Mouse (Mus musculus): ENCODE results near the gene Slain2. TPM values are rescaled to one million over a fixed set of nuclear protein-coding genes. Genes with fewer than 3 reads are reported as not detected.

Slain2 gene
- polyA plus RNA-seq, 1 experiment from 2014 or later: 11.8 TPM

DNA sequence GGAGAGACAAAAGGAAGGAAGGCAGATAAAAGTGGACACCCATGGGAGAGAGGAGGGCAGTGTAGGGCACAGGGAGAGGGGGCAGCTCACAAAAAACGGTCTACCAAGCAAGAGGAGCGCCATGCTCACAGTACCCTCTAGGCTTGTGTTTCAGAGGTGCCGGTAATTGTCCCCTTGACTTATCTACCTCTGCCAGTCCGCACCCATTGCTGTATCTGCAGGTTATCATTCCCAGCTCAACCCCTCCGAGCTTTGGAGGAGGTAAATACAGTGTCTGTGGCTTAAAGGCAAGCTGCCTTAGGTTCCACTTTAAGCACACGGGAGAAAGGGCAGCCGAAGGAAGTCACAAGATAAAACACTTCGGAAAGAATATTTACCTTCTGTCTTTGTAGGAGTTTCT, 14.8 kb upstream of the Slain2 start:
- no peak for DNase-seq (ENCODE audit: low spot score)

DNA sequence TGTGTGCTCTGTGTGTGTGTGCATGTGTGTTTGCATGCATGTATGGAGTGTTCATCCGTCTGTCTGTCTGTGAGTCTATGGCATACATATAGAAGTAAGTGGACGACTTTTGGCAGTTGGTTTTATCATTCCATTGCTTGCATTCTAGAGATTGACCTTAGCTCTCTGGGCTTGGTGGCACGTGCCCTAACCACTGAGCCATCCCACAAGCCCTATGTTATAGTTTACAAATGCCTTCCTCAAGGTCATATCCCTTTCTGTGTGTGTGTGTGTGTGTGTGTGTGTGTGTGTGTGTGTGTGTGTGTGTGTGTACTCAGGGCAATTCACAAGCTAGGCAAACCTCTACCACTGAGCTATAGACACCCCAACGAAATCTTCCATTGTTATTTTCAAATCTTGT, 12.2 kb upstream of the Slain2 start:
- DNase-seq (ENCODE audit: low spot score): no peak

DNA sequence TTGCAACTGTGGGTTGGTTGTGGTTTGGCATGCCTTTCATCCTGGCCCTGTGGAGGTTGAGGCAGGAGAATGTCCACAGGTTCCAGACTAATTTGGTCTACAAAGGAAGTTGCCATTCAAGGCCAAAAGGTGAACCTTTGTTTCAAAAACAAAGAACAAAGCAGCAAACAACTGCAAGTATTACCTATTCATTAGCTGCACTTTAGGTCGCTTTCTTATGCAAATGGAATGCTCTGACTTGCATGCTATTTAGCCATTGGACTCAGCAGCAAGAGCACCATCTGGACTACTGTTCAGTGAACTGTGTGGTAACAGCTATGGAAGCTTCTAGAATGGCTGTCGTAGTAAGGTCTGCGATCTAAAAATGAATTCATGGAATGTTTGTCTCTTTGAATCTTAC, 11.8 kb upstream of the Slain2 start:
- no peak for DNase-seq (ENCODE audit: low spot score)

DNA sequence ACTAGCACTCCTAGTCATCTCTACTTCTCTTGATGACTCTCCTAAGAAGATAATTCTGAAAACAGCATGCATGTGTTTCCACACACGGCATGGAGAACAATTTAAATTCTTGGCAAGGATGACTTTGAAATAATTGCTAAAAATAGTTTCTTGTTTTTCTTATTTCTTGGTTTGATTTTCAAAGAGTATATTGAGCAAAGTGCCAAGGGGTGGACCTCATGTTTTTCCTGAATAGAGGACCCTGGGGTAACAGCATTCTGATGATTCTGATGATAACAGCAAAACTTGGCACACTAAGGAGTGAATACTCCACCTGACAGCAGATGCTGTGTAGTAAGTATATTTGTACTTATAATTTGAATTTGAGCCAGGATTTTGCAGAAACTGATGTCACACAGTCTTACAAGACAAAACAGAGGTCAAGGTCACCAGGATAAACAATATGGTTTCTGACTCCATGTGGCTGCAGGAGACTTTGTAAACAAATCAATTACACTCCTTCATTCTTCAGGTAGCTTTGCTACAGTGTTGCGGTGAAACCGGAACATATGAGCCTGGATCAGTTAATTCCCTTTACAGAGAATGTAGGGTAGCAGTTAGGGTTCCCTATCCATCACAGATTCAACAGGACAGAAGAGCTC, 11.1 kb upstream of the Slain2 start:
- DNase-seq (ENCODE audit: low spot score): no peak

DNA sequence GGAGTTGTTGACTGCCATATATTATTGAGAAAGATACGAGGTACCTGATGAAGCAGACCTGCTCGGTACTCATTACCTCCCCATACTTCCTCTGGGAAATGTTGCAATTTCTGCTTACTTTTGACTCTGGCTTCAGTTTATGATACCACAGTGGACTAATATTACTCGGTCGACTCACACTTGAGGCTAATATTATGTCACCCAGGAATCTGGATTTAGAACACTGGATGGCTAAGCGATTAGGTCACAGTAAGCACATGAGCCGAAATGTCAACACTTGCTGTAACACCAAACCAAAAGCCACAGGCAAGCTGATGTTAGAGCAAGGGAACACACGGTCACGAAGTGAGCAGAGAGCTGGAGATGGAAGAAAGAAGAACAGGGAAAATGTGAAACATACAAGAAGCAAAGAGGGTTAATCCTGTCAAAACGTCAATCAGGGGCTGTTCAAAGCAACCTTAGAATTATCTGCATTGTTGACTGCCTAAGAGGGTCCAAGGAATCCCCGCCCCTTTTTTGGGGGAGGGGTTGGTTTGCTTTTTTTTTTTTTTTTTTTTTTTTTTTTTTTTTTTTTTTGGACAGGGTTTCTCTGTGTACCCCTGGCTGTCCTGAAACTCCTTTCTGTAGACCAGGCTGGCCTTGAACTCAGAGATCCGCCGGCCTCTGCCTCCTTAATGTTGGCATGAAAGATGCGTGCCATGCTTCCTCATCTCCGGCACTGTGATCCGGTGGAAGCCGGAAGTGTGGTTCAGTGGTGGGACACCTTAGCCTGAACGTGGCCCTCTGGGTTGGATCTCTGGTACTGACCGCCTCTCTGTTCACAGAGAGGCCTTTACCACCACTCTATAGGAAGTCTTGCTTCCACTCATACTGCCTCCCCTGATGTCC, 9.0 kb upstream of the Slain2 start:
- no peak for DNase-seq (ENCODE audit: low spot score)

DNA sequence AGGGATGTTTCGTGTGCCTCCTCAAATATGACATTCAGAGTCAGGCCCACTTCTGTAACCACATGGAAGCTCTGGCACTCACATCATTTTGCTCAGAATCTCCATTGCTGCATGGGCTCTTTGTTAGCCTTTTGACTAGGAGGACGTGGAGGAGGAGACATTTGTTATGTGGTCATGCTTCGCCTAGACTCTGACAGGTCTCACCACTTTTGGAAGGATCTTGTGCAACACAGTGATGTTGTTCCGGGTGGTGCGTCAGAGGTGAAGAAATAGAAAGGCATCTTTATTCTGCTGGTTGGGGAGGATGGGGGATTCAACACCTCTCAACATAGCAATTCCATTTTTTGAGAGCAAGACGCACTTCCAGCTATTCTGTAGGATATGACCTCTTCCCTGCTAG, 6.7 kb upstream of the Slain2 start:
- DNase-seq (ENCODE audit: low spot score): no peak

DNA sequence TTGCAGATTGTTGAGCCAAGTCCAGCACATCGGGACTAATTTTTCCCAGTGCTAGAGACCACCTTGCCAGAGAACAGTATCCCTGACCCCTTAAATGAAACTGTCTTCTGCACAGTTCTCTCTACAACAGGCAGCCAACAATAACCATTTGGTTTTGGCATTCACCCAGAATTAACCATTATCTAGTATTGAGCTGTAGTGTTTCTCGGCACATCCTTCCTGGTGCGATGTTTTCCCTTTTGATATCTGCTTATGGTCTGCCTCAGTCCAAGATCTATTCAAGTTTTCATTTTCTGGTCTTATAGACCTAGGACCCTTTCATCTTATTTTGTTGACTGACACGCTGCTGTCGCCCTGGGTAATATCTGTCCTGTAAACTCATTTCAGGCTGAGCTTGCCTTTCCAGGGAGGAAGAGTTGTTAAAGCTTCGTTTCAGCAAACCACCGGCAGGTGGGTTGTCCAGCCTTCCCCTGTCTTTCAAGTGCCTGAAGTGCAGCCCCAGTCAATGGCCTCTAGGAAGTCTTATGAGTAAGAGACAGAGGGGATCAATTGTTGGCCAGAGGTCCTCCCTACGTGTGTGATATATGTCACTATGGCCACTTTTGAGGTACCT, 5.7 kb upstream of the Slain2 start:
- no peak for DNase-seq (ENCODE audit: low spot score)

DNA sequence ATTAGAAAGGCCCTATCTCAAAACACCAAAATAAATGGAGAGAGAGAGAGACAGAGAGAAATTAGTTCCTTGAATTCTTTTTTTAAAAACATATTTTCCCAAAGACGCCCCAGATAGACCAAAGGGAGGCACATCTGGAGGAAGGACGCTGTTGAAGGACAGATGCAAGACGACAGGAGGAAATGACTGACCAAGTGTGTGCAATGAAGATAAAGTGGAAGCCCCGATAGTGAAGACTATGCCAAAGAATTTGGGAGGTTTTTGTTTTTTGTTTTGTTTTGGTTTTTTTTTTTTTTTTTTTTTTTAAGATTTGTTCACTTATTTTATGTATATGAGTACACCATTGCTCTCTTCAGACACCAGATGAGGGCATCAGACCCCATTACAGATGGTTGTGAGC, 4.7 kb upstream of the Slain2 start:
- DNase-seq (ENCODE audit: low spot score): no peak

DNA sequence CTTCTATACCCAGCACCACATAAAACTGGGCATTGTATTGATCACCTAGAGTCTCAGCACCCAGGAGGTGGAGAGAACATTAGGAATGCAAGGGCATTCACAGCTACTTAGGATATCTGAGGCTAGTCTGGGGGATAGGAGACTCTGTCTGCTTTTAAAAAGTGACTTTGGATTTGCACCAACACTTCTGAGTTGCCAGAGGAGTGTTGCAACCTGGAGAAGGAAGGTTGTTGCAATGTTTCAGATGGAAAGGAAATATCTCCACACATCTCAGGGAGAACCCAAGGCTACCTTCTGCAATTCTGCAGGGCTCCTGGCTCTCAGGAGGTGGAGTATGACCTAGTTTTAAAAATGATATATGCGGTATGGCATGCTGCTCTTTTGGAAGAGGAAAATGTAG, 3.7 kb upstream of the Slain2 start:
- DNase-seq (ENCODE audit: low spot score): no peak

DNA sequence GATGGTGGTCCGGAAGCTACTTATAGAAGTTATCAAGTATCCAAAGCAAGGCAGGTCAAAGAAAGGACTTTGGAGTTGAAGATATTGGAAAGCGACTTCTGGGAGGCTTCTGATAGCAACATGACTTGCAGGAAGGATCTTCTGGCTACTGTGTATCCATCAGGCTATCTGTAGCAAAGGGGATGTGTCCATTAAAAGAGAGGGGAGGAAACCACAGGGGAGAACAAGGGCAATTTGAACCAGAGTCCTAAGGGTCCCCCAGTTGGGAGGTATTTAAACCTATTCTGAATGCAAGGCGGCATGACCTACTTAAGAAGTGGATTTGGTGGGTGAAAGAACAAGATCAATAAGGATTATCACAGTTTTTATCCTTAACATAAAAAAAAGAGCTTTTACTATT, 2.8 kb upstream of the Slain2 start:
- DNase-seq (ENCODE audit: low spot score): no peak

DNA sequence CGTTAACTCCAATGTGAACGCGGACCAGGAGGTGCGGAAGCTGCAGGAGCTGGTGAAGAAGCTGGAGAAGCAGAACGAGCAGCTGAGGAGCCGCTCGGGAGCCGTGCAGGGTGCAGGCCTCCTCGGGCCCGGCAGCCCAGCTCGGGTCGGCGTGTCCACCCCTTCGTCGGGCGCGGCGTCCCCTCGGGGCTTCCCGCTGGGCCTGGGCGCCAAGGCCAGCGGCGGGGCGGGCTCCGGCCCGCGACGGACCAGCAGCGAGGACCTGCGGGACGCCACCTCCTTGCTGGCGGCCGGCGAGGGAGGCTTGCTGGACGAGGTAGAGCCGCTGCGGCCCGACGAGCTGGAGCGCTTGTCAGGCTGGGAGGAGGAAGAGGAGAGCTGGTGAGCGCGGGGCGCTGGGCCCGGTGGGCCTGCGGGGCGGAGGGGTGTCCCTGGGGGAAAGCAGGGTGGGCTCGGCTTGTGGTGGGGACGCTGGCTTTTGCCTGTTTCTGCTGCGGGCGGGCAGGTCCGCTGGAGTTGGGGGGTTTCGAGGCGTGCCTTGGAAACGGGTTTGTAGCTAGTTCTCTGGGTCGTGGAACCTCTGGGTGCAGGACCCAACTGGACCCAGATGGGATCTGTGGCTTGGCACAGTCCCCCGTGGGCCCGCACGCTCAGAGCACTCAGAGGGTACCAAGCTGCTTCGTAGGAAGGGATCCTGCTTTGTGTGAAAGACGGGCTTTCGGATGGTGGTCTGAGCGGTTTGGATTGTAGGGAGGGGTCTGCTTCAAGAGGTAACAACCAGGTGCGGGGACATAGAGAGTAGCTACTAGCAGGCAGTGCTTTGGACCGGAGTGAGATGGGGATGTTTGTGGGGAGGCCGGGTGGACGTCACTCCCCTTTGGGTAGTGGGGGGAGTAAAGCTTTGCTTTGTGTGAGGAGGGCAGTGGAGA, 793 bp downstream of the Slain2 start:
- DNase-seq (ENCODE audit: low spot score): peak; percentile 16

DNA sequence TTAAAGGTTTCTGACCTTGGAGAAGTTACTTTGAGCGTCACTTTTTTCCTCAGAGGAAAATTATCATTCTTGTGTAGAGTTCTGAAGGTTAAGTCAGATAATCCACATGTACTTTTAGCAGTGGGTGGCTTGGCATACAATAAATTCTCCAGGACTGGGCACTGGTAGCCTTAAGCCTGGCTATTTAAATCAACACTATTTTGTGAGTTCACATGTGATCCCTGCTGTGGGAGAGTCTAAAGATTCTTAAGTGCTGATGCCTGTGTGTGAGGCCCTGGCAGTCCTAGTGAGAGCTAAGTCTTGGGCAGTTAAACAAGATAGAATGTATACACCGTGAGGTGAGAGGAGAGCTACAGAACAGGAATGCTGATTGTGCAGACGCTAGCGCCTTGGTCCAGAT, 1.9 kb downstream of the Slain2 start:
- no peak for DNase-seq (ENCODE audit: low spot score)

DNA sequence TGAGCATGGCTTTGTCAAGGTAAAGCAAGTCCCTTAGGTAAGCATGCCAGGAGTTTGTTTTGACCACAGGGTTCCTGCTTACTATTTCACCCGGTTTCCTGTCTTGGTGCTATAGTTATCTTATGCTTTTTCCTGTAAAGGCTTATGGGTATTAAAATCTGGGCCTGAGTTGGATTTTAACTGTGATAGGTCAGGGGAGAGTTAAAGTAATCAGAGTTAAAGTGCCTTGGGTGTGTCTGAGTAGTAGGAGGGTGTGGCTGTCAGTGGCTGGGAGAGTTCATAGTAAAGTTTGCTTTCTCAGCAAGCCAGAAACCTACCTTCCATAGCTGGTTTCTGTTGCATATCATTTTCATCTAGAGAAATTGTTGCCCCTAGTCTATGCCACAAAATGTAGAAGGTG, 2.7 kb downstream of the Slain2 start:
- peak; percentile 14 for DNase-seq (ENCODE audit: low spot score)

DNA sequence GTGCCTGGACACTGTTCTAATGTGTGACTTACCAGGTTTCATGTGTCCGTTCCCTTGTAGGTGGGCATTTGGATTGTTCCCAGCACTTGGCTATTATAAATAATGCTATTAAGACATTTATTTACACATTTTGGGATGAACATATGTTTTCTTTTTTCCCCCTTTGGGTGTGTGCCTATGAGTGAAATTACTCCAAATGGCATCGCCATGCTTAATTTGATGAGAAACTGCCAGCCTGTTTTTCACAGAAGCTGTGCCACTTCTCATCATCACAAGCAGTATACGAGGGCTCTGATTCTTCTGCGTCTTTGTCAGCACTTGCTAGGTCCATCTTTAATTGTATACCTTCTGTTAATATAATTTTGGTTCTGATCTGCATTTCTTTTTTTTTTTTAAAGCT, 6.3 kb downstream of the Slain2 start:
- no peak for DNase-seq (ENCODE audit: low spot score)

DNA sequence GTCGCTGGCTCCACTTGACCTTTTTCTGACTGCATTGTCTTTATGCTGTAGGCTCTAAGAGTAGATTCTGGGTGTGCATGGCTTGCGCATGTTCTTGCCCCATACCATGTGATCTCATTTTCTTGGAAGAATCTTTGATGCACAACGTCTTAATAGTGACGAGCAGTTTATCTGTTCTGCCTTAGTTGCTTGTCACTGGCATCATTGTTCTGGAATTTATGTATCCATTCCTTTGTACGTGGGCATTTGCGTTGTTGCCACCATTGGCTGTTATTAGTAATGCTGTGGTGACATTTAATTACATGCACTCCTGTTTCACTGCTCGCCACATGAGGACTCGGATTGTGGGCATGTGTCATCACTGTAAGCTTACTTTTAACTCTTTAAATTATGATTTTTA, 7.1 kb downstream of the Slain2 start:
- DNase-seq (ENCODE audit: low spot score): no peak

DNA sequence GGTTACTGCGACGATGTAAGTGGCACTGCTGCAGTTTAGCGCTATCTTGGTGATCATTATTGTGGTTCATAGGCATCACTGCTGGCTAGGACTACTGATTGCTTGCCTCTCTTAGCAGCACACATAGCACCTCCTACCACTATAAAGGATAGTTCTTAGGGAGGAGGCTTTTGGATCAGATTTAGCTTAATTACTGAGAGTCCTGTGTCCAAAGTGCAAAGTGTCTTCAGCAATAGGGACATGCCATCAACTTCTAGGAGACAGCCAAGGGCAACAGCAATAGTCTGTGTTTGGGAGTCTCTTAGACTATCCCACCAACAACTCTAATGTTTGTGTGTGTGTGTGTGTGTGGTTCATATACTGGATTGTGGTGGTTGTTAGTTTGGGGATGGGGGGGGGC, 8.7 kb downstream of the Slain2 start:
- DNase-seq (ENCODE audit: low spot score): no peak

DNA sequence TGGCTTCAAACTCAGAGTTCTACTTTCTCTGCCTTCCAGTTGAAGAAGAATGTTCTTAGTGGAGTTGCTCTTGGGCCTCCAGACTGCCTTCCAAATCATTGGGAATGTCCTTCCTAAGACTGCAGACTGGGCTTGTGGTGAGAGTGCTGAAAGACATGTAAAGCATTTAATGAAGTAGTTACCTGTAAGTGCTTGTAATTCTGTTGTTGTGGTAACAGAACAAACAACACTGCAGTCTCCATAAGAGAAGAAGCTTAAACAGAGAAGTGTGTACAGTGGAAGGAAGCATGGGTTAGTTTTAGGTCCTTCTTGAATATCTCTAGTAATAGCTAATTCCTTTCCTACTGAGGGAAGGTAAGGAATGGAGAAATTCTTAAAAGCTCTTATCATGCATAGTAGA, 13.0 kb downstream of the Slain2 start:
- DNase-seq (ENCODE audit: low spot score): no peak

DNA sequence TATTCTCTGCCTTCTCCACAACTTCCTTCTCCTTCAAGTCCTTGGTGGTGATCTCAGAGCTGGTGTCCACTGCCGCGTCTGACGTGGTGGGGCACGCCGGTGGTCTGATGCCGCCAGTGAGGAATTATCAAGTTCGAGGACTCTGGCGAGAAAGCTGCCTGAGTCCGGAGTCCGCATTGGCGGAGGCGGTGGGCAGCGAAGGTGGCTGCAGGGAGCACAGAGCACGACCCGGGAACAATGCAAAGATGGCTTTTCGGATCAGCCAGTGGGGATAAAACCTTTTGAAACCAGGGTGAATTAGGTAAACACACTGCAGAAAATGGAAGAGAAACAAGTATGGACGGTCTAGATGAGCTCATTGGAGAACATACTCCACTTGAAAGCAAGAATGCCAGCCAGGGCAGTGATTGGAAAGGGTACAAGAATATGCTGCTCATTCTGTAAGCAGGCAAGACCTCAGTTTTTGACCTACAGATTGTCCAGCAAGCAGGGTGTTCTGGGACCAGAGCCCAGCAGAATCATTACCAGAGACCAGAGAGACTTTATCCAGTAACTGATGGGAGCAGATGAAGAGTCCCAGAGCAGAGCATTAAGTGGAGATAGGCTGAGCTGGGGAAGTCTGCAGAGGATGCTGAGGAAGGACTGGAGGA, 19.0 kb downstream of the Slain2 start:
- DNase-seq (ENCODE audit: low spot score): no peak

DNA sequence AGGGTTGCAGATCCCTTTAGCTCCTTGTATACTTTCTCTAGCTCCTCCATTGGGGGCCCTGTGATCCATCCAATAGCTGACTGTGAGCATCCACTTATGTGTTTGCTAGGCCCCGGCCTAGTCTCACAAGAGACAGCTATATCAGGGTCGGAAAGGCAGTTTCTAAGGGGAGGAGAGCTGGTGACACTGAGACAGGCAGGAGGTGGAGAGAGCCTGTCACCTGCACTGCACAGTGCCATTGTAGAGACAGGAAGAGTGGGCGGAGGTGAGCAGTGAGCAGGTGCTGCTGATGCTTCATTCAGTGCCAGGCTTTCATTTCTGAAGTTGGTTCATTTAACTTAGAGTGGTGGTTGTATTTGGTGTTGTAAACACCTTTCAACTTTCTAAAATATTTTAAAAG, 24.3 kb downstream of the Slain2 start:
- peak; percentile 22 for DNase-seq (ENCODE audit: low spot score)

DNA sequence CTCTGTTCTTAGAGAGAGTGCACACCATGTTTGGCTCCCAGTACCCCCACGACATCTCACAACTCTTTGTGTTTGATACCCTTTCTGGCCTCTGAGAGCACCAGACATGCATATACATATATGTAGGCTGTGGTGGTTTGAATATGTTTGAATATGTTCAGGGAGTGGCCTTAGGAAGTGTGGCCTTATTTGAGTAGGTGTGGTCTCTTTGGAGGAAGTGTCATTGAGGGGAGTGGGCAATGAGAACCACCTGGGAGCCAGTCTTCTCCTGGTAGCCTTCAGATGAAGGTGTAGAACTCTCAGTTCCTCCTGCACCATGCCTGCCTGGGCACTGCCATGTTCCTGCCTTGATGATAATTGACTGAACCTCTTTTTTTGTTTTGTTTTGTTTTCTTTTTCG, 25.2 kb downstream of the Slain2 start:
- DNase-seq (ENCODE audit: low spot score): no peak

DNA sequence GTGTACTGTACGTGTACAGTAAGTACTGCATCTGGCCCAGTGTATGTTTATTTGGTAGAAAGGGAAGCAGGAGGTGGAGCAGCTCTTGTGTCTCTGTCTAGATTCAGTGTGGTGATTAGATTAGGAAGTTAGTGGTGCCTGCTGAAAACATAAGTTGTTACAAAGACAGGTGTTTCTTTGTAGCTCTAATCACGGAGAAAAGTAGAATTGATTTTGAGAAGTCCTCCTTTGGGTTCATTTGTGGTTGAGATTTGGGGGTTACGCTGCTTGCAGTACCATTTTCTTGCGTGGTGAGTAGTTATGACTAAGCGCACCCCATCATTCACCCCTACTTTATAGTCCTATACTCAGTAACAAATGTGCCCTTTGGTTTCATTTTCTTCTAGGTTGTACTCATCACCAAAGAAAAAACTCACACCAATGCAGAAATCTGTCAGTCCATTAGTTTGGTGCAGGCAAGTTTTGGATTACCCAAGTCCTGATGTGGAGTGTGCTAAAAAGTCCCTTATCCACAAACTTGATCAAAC, 26.9 kb downstream of the Slain2 start:
- DNase-seq (ENCODE audit: low spot score): no peak
